Comparison of ENCODE assay signal across 16 mouse cellular contexts in genomic region chr6:36876426-36876825, GRCm38 (mm10).
DNase-seq lines count a peak whose midpoint lies in the region; ATAC-seq and TF ChIP-seq lines count a peak whose summit lies in the region.
"Had no signal": no experiment of that assay in that cellular context is flagged by ENCODE, and none has a peak within 500 bp of the region (broad histone marks: within the 10 kb centered on the region; RNA-seq: fewer than 3 reads in every experiment).

No protein-coding gene starts in this region.

- no peaks in the 10 kb centered on the region for H3K9me3 ChIP-seq in heart, embryonic 10.5 days
- no peaks in the 10 kb centered on the region for H3K9me3 ChIP-seq in lung, postnatal 0 days (ENCODE audit: low read length)
- H3K9me3 ChIP-seq in limb, embryonic 12.5 days = no peaks in the 10 kb centered on the region
- H3K9me3 ChIP-seq: limb, embryonic 15.5 days; stomach, embryonic 15.5 days had no signal

- H3K4me3 ChIP-seq in heart, embryonic 10.5 days = no peak overlapping the region
- H3K4me3 ChIP-seq in lung, postnatal 0 days (ENCODE audit: low read depth, low read length) = no peak overlapping the region
- H3K4me3 ChIP-seq in limb, embryonic 12.5 days (replicated peaks) = no peak overlapping the region
- H3K4me3 ChIP-seq: gastrocnemius, adult 2 months; limb, embryonic 15.5 days; stomach, embryonic 15.5 days had no signal

- no peaks in the 10 kb centered on the region for H3K36me3 ChIP-seq in heart, embryonic 10.5 days
- no peaks in the 10 kb centered on the region for H3K36me3 ChIP-seq in lung, postnatal 0 days (ENCODE audit: insufficient read depth, low read length)
- H3K36me3 ChIP-seq in limb, embryonic 12.5 days = no peaks in the 10 kb centered on the region
- H3K36me3 ChIP-seq: limb, embryonic 15.5 days; stomach, embryonic 15.5 days had no signal

- no peak for TF ChIP-seq EP300 in lung, postnatal 0 days (IDR thresholded peaks at IDR 0.05)

- WGBS in heart, embryonic 10.5 days = 53% methylated on average over 4 of the region's 4 CpGs
- 22% methylated on average over 4 of the region's 4 CpGs for WGBS in lung, postnatal 0 days
- WGBS in limb, embryonic 12.5 days = 22% methylated on average over 4 of the region's 4 CpGs

- intact Hi-C loops in heart, postnatal 14 days (cut with DNase I) = no loop called here

- H3K4me2 ChIP-seq in lung, postnatal 0 days (replicated peaks; ENCODE audit: low read depth, low read length) = no peak overlapping the region
- H3K4me2 ChIP-seq in limb, embryonic 12.5 days = no peak overlapping the region
- H3K4me2 ChIP-seq: limb, embryonic 15.5 days; stomach, embryonic 15.5 days had no signal

- peaks cover 4% of the 10 kb centered on the region; the same call in 1 of the 2 replicates for H3K4me1 ChIP-seq in heart, embryonic 10.5 days
- H3K4me1 ChIP-seq in lung, postnatal 0 days (ENCODE audit: insufficient read depth, low read depth, low read length) = no peaks in the 10 kb centered on the region
- H3K4me1 ChIP-seq in limb, embryonic 12.5 days (replicated peaks) = peaks cover 17% of the 10 kb centered on the region
- H3K4me1 ChIP-seq: stomach, embryonic 15.5 days had no signal

- peak overlapping the region; percentile 1; the same call in 1 of the 2 replicates for H3K27ac ChIP-seq in heart, embryonic 10.5 days
- H3K27ac ChIP-seq in lung, postnatal 0 days (ENCODE audit: low read length) = no peak overlapping the region
- H3K27ac ChIP-seq in limb, embryonic 12.5 days = 0 out of 2 replicates have a peak overlapping the region, but pooled peaks have one; percentile 17
- H3K27ac ChIP-seq: gastrocnemius, adult 2 months; limb, embryonic 15.5 days; stomach, embryonic 15.5 days had no signal

- no peak for DNase-seq in heart, embryonic 10.5 days (ENCODE audit: low spot score)
- DNase-seq in heart, postnatal 14 days = no peak
- DNase-seq in lung, postnatal 0 days (ENCODE audit: low spot score) = no peak
- DNase-seq in lung, postnatal 4 days = no peak
- peak; percentile 16 for DNase-seq in embryo, embryonic 11 days
- DNase-seq in cerebellum, postnatal 4 days (ENCODE audit: low spot score in 2 of 2) = no peak
- no peak for DNase-seq in right cerebral cortex, postnatal 4 days
- DNase-seq: cerebellum, adult 11-12 months; gastrocnemius, adult 2 months; heart, adult 11 months; heart, postnatal 36 days; kidney, adult 8-10 months; liver, postnatal 0 days had no signal

- no peak for TF ChIP-seq CTCF in lung, postnatal 0 days (IDR thresholded peaks at IDR 0.05)

- no peak overlapping the region for H3K9ac ChIP-seq in lung, postnatal 0 days (replicated peaks; ENCODE audit: low read depth)
- H3K9ac ChIP-seq in limb, embryonic 12.5 days (replicated peaks) = no peak overlapping the region
- H3K9ac ChIP-seq: limb, embryonic 15.5 days; liver, postnatal 0 days; stomach, embryonic 15.5 days had no signal

- H3K27me3 ChIP-seq in heart, embryonic 10.5 days (ENCODE audit: insufficient read depth, poor library complexity, severe bottlenecking) = no peaks in the 10 kb centered on the region
- H3K27me3 ChIP-seq in lung, postnatal 0 days (replicated peaks; ENCODE audit: insufficient read depth, low read length) = no peaks in the 10 kb centered on the region
- H3K27me3 ChIP-seq in limb, embryonic 12.5 days = no peaks in the 10 kb centered on the region
- H3K27me3 ChIP-seq: limb, embryonic 15.5 days; stomach, embryonic 15.5 days had no signal

- ATAC-seq in lung, postnatal 0 days = peak; percentile 48; the same call in 1 of the 2 replicates
- no peak for ATAC-seq in limb, embryonic 12.5 days (ENCODE audit: insufficient number of reproducible peaks, insufficient read depth, low FRiP score, low TSS enrichment, low read depth)
- ATAC-seq: liver, postnatal 0 days had no signal
